Mouse (Mus musculus) cerebellum, adult 11-12 months (tissue): ENCODE data around the gene Atf3.
"Not testable (repeated sequence)": the region's sequence is repeated elsewhere in the genome, so short reads cannot be mapped to it uniquely, and the experiment has no call there.

Source experiments
- DNase-seq: peaks from one replicate; pipeline ENCODE4 v3.0.0; 2022

Atf3 gene

DNA sequence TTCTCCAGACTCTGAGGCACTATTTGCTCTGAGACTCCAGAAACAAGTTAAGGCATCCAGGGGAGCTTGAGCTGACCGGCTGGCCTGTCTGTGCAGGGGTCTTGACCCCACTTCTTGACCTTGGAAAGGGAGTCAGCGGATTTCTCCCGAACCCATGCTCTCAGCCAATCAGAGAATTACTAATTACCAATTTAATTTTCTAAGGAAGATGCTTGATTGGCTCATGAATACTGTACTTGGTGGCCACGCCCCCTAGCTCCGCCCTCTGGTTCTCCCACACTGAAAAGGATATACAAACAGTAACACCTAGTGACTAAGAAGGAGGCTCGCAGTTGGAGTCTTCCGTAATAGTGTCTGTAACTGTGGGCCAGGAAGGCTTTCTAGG lies 31.5 kb downstream of the Atf3 start:
- no peak for DNase-seq

DNA sequence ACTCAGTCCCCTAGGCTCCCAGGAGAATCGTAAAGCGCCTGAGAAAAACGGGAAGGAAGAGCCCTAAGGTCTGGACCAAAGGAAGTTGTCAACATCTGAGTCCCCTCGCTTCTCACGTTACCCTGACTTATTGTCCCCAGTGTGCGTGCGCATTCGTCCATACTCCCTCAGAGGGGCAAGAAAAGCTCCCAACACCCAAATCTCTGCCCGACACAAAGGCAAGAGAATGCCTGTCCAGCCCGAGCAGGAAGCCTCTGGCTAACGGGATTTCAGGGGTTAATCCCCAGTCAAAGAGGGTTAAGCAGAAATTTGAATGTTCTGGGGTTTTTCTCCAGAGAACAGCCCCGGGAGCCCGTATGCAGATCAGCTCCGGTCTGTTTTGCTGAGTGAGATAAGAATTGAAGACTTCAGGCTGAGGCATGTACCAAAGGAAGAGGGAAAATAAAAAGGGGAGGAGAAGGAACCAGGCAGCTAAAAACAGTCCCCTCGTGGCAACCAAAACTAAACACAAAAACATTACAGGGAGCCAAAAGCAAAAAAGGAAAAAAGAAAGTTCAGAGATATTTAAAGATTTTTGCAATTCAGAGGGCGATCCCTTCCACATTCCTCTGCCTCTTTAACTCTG lies 32.0 kb downstream of the Atf3 start:
- DNase-seq, result no peak

DNA sequence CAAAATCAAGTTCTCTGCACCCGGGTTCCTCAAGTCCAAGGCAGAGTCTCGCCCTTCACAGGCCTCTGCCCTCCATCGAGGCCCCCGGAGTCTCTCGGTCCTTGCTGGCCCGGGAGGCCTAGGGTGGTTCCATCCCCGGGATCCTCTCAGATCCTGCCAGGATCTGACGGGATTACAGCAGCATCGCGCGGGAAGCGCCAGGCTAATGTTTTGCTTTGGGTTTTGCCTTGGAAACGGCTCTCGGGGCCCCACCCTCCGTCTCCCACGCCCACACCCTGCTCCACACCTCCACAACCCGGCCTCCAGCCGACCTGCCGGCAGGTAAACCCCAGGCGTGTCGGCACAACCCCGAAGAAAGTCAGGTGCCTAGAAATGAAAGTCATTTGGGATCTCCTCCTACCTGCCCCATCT lies 33.0 kb downstream of the Atf3 start:
- DNase-seq, result no peak

DNA sequence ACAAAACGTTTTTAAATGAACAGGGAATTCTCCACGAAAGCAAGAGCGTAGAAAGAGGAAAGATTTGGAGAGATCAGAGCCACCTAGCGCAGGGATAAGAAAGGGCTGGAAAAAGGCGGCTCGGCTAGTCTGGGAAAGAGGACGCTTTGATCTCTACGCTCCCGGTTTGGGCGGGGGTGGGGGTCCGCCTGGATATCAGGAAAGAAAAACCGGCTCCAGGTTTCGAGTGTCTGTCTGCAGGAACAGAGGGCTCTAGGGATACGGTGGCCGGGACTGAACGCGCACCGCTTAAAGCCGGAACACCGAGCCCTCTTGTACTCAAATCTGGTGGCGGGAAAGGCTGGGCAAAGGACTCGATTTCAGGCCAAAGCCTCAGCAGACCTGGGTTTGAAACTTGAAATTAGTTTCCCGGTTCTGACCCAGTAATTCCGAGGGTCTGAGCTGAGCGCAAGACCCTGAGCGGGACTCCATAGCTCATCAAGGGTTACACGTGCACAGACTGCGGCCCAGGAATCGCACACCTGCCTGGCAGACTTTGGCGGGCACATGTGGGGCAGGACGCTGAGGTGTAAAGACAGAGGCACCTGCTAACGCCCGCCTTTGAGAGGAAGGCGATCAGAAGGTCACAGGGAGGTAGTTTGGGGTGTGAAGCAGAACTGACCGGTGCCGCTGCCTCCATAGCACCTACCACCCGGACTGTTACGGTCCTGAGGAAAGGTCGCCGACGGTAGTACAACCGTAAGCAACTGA lies 33.6 kb downstream of the Atf3 start:
- peak; percentile 20 for DNase-seq

DNA sequence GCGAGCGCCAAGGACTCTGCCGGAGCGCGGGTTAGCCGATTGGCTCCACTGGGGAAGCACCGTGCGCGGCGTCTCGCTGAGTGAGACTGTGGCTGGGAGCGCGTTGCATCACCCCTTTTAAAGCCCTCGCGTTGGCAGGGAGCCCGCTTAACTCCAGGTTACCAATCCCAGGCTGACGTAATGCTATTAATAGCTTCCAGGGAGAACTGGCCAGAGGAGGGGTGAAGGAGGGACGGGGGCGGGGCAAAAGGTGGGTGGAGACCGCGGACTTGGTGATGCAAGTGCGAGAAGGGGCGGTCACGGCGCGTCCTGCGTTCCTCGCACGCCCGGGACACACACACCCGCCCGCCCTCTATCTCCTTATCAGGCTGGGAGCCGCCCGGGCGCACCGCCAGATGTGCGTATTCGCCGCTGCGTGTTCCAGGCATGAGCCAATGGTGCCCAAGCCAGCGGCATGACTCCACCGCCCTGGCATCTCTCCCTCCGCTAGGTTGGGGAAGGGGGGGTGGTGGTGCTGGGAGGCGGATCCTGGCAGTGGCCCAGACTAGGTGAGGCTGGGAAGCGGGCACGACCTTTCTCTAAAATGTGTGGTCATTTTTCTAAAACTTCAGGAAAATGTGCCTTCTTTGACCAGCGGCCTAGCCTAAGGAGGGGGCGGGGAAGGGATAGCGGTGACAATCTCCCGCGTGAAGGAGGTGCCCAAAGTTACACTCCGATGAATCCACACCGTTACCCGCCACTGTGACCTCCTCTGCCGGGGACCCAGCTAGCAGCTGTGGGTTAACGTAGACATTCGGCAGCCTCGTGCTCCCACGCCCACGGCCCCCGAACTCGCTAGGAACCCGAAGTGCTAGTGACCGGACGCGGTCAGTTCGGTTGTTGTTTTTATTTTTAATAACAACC lies 34.4 kb downstream of the Atf3 start:
- DNase-seq, result peak; percentile 88

DNA sequence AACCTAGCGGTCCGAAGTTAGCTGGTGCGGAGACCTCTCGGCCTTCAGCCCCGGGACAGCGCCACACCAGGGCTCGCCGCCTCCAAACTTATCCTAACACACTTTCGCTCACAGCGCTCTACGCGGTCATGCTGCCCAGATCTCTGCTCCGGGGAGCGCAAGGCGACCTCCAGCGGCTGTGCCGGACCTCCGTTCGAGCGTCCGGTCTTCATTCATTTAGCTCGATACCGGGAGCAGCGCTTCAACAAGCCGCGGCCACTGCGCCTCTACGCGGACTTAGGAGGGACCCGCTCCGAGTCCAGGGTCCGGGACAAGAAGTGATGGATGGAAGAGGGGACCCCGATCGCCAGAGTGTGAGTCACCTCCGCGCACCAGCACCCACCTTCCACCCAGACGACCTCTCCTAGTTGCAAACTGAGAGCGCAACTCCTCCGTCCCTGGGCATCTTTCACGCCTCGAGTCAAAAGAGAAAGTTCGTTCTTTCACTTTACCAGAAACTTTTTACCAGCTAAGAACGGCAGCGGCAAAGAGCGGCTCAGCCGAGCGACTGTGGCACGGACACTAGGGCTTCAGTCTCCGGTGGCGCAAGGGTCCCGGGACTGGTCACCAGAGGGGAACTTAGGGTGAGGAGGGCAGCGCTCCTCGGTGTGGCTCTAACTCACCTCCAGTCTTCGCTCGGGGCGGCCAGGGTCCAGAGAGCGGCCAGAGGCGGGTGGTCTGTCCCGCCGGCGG lies 35.2 kb downstream of the Atf3 start:
- DNase-seq, result peak; percentile 37

DNA sequence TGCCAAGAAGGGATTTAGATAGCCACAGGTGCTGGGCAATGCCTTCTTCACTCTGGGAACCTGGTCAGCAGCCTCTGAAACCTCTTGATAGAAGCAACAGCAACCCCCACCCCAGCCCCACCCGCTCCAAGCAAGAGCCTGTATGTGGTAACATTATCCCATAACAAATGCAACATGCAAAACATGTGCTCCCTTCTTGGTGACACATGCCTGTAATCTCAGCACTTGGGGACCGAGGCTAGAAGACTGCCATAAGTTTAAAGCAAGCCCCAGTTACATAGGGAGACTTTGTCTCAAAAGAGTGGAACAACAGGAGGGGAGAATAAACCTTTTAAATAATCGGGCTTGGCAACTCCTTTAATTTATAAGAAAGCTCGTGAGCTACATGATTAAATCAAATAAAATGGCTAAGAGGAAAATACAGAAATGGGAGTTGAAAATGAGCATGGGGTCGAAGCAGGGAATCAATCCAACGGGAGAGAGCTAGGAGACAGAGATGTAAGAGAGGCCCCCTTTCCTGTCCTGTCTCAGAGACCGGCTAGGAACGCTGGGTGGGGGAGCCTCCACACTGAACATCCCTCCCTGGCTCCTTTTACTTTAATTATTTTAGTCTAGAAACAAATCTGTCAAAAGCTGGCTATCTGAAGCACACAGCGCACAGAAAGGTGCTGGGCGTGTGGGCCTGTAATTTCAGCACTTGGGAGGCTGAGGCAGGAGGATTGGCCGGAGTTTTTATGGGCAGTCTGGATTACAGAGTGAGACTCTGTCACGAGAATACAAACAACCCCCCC lies 36.2 kb downstream of the Atf3 start:
- DNase-seq, result no peak

DNA sequence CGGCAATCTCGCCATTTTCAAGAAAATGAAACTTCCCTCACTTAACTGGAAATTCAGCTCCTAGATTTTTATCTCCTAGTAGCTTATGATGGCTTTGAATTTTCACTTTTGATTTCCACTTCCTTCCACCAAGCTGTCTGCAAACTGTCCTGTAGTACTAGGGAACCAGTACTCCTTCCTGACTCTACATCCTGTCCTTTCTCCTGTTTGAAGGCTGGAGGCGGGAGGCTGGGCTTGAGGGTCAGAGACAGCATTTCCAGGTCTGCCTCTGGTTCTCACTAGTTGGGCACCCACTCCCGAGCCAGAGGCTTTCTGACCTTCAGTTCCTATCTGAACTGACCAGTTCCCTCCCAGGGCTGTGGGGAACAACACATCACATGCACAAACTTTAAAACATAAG lies 37.4 kb downstream of the Atf3 start:
- DNase-seq, result no peak

DNA sequence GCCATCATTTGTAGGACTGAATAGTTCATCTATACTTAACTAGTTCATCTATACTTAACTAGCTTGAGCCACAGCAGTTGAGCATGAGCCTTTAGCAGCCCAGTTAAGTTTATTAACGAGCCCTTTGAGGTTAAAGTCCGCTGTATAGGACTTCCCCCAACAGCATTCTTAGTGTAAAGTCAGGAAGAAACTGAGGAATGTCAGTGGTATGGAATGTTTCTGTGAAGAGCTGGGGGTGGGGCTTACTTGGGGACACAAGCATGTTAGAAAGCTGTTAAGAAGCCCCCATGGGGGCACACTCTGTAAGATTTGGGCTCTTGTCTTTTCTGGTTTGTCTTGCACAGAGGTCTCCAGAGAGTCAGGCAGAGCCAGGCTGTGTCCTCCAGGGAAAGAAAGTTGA lies 38.0 kb downstream of the Atf3 start:
- no peak for DNase-seq

DNA sequence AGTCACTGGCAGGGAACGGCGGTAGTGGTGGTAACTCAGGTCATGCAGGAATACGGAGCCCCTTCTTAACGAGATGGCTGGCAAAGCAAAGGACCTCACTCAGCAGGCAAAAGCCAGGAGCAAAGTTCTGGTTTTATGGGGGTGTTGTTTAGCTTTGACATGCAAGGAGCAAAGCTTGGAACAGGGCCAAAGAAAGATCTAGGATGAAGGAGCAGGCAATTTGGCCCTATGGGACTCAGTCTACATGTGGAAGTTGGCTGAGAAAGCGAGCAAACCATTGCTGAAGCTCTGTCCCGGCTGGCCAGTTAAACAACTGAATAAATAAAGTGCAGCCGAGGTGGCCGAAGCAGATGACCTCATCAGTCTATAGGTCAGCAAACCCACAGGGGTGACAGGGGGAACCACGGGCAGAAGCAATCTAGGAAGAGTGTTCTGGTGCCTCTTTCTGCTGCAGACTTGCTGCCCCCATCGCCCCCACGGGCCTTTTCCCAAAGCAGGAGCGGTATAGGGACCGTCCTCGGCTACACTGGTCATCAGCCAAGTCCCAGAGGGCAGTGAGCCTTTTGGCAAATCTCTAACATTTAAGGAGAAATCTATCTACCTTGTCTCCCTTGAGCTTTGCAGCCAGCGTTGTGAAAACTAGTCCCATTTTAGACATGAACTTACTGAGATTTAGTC lies 39.2 kb downstream of the Atf3 start:
- DNase-seq, result no peak

DNA sequence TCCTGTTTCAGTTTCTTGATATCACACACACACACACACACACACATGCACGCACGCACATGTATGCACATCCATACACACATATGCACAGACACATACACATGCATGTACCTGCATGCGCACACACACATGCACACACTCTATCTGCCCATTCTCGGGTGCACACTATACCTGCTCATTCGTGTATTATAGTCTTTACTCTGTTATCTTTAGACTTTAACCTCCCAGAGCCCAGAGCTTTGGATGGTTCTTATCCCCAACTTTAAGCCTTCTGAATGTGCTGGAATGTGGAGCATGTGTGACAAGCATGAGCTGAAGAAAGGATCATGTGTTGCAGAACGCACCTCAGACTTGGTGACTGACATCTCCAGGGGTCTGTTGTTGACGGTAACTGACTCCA lies 41.0 kb downstream of the Atf3 start:
- DNase-seq, result no peak

DNA sequence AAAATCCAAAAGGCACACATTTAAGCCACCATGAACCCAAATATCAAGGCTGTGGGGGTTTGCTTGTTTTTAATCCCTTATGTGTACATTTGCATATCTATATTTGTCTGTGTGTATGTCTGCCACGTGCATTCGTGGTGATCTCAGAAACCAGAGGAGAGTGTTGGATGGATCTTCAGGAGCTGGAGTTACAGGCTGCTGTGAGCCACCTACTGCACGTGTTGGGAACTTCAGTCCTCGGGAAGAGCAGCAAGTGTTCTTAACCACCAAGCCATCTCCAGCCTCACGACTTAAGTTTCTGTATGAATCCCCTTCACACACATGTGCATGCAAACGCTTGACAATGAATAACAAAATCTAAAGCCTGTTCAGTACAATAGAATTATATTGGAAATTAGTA lies 45.4 kb downstream of the Atf3 start:
- no peak for DNase-seq

DNA sequence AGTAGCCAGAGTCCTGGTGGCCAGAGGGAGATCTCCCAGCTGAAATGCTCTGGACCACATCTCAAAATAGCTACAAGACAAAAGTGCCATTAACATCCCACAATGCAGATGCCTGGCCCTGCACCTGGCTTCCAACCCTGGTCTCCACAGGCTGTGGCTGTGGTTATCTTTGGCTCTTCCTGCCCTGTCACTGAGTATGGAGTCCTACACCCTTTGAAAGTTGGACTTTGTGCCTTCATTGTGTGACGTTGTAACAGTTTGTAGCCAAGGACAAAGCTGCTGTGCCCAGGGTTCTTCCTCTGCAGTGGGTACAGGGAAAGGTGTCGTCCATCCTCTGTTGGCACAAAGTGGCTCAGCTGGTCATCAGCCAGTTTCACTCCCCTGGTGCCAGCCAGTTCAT lies 47.4 kb downstream of the Atf3 start:
- no peak for DNase-seq

DNA sequence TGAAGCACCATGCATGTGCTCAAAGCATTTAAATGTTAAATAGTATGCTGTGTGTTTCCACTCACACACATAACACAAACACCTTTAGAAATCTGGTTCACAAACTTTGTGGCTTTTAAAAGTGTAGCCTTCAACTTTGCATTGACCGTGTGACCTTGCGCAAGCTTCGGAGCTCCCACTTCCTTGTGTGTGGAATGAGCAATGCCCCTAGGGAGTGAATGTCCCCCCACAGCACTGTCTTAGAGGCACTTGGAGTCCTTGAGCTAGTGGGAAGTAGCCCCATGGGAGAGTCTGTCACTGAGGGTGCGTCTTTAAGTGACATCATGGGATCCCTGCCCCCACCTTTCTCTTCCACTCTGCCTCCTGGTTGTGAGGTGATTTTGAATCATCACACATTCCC lies 51.6 kb downstream of the Atf3 start:
- DNase-seq, result no peak

DNA sequence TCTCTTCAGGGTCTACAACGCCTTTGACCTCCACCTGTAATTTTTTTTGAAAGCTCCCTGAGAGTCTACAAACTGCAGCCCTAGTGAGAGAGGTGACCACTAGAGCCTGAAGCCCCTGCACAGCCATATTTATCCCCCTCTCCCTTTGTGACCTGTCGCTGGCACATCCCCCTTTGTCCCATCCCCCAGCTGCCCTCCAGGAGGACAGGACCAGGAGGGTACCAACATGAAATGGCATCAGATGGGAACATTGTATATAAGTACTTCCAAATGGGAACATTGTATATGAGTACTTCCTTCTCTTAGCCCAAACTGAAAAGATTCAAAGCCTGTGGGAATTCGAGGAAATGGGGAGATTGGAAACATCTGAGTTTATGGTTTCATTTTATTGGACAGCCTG lies 53.1 kb downstream of the Atf3 start, which contains the start of gene Fam71a:
Fam71a (minus strand) TSS at position 101 of the 400 bp plus-strand sequence.
- DNase-seq, result no peak

DNA sequence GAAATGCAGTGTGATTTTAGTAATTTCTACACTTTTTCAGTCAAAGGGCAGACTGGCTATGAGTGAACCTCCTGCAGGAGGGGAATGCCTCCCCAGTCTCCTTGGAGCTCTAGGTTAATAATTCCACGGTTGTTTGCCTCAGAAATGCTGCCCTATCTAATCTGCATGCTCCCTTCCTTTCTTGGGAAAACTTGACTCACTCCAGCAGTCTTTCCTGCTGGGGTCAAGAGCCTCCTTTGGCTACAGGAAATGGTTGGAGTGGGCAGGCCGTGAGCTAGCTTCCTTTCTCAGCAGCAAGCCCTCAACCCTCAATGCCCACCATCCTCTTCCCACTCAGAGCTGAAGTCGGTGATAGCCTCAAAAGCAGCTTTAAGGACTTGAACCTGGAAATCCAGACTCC lies 63.5 kb downstream of the Atf3 start:
- no peak for DNase-seq

DNA sequence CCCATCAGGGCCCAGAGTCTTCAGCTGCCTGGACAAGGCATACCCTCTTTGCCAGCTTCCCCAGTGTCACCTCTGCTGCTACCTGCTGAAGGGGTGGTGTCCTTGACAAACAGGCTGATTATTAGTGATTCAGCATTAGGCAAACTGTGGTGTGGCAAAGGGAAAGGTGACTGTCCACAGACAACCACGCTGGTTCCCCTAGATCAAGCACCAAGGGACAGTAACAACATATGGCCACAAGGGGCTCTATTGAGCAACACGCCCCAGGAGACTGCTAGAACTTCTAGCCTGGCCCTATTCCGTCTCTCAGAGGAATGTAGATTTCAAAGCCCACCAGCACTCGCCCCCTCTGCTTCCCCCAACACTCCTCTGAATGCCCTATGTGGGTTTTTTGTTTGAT lies 64.8 kb downstream of the Atf3 start:
- DNase-seq, result peak; percentile 17

DNA sequence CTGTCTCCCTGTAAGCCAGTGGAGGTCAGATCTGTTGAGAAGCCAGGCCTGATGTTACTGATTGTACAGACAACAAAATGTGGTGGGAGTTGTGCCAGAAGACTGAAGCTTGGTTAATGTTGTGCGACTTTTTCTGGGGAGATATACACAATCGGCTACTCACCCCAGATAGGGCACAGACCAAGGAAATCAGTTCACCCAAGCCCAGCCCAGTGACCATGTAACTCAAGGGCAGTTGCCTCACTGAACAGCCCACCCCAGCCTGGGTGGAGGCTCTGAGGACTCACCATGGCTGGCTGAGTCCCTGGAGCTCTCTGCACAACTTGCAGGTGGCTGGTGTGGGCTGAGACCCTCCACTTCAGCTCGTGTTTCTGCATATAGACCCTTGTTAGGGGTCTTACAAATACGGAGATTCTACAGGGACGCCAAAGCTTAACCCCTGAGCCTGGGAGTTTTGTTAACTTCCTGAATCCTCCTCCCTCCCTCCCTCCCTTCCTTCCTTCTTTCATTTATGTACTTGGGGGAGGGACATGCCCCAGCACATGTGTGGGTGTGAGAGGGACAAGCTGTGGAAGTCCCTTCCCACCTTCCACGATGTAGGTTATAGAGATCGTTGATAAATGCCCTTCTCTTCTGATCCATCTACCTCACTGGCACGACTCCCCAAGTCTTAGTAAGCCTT lies 66.8 kb downstream of the Atf3 start:
- no peak for DNase-seq

DNA sequence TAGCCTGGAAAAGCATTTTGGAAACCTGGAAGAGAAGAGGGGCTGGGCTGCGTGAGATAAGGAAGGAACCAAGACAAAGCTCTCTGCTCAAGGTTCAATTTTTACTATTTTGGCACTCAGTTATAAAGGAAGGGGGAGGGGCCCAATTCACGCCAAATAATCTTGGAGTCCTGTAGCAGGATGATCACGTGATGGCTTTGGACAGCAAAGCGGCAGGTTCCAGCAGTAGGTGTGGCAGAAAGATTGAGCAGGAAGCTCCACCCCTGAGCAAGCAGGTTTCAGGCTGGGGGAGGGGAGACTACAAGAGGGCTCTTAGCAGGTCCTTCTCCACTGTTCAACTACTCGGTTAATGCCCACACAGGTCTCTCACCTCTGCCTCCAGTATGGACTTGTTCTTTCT lies 68.3 kb downstream of the Atf3 start:
- DNase-seq, result not testable (repeated sequence)

DNA sequence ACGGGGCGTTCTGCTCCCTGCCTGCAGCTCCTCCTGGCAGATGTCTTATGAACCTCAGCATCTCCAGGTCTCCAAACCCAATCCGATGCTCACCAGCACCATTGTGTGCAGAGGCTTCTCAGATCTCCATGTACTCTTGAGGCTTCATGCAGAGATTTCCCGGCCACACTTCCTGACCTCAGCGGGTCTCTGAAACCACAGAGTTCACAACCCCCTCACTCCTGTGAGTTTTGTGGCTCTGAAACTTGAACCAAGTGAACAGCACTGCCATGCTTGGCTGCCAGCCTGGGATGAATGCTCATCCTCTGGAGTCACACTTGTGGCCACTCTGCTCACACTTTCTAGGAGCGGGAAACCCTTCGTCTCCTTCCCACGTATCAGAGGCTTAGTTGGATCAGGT lies 76.9 kb downstream of the Atf3 start:
- no peak for DNase-seq

DNA sequence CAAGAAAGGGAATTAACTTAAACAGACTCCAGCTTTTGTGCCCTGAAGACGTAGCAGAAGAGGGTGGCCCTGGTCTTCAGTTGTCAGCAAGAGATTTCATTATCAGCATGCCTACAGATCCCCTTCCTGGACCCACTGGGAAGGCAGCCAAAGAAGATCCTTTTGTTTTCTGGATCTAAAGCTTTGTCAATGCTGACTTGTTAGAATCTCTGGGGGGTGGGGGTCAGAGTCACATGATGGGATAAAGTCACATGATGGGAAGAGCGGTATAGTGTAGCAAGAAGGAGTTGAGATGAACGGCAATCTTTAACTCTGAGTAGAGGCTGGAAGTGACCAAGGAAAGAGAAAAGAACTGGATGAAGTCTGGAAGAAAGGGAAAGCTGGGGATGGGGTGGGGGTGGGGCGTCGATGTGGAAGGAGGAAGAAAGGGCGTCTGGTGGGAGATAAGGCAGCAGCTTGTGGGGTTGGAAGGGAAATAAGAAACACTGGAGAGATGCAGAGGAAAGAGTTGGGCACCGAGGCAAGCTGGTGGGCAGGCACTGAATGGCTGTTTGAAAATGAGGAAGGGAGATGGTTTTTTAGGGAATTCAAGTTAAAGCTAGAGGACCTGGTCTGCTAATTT lies 78.9 kb downstream of the Atf3 start:
- no peak for DNase-seq
